Mouse (Mus musculus) v-Abl transformed pro-B cells (cell line): ENCODE data around the gene Tnfsfm13.

Experiments
- in situ Hi-C, 2 experiments: fragments of 400-800 bp; cut with MboI; formaldehyde crosslinking; loops; one replicate each; pipeline ENCODE4 v1.15.1; 2025; ENCODE audit not compliant: unreplicated experiment in 2 of 2

The Tnfsfm13 gene

GRCm38 (mm10) chr11:69684936-69685335 lies 11.0 kb downstream of the Tnfsfm13 start:
- in situ Hi-C loops: loop anchor here (5.0 to 25.0 kb wide), 3 partner anchors 192 to 527 kb away; partner anchors contain the start of genes Tmem95 (in 2 of the 2), Slc16a11 (in 1 of the 2) and Slc16a13 (in 1 of the 2)

GRCm38 (mm10) chr11:69684128-69684745 lies 11.7 kb downstream of the Tnfsfm13 start:
- in situ Hi-C loops: loop anchor here (5.0 to 25.0 kb wide), 3 partner anchors 193 to 528 kb away; partner anchors contain the start of genes Tmem95 (in 2 of the 2), Slc16a11 (in 1 of the 2) and Slc16a13 (in 1 of the 2)

GRCm38 (mm10) chr11:69683576-69683975 lies 12.3 kb downstream of the Tnfsfm13 start:
- in situ Hi-C loops: loop anchor here (5.0 to 25.0 kb wide), 3 partner anchors 194 to 529 kb away; partner anchors contain the start of genes Tmem95 (in 2 of the 2), Slc16a11 (in 1 of the 2) and Slc16a13 (in 1 of the 2)

- in situ Hi-C loops: loop anchor here (5.0 to 25.0 kb wide), 3 partner anchors 194 to 529 kb away; partner anchors contain the start of genes Tmem95 (in 2 of the 2), Slc16a11 (in 1 of the 2) and Slc16a13 (in 1 of the 2)
These were observed 12.9 kb downstream of the Tnfsfm13 start for GRCm38 (mm10) chr11:69682840-69683533.

GRCm38 (mm10) chr11:69682209-69682839 lies 13.6 kb downstream of the Tnfsfm13 start:
- in situ Hi-C loops: loop anchor here (5.0 to 25.0 kb wide), 3 partner anchors 195 to 530 kb away; partner anchors contain the start of genes Tmem95 (in 2 of the 2), Slc16a11 (in 1 of the 2) and Slc16a13 (in 1 of the 2)

- in situ Hi-C loops: loop anchor here (5.0 to 25.0 kb wide), 3 partner anchors 196 to 531 kb away; partner anchors contain the start of genes Tmem95 (in 2 of the 2), Slc16a11 (in 1 of the 2) and Slc16a13 (in 1 of the 2)
These were observed 14.3 kb downstream of the Tnfsfm13 start, which contains the start of gene Senp3 for GRCm38 (mm10) chr11:69681314-69682208. TSS of gene Senp3 (minus strand) at chr11:69682084.

GRCm38 (mm10) chr11:69680136-69680855 lies 15.6 kb downstream of the Tnfsfm13 start:
- in situ Hi-C loops: loop anchor here (5.0 to 25.0 kb wide), 3 partner anchors 197 to 532 kb away; partner anchors contain the start of genes Tmem95 (in 2 of the 2), Slc16a11 (in 1 of the 2) and Slc16a13 (in 1 of the 2)

- in situ Hi-C loops: loop anchor here in 1 of 2 experiments (25.0 kb wide), 1 partner anchor 533 kb away; the partner anchor contains the start of genes Slc16a11 and Slc16a13
These were observed 16.8 kb downstream of the Tnfsfm13 start for GRCm38 (mm10) chr11:69679144-69679543.

GRCm38 (mm10) chr11:69672211-69672706 lies 23.6 kb downstream of the Tnfsfm13 start, which contains the start of gene Eif4a1:
TSS of gene Eif4a1 (minus strand) at chr11:69672423.
- in situ Hi-C loops: loop anchor here in 1 of 2 experiments (5.0 kb wide), 2 partner anchors 85 to 250 kb away; partner anchors contain the start of genes Eif5a and Polr2a

GRCm38 (mm10) chr11:69671726-69672124 lies 24.2 kb downstream of the Tnfsfm13 start:
- in situ Hi-C loops: loop anchor here in 1 of 2 experiments (5.0 kb wide), 2 partner anchors 86 to 251 kb away; partner anchors contain the start of genes Eif5a and Polr2a

GRCm38 (mm10) chr11:69670786-69671725 lies 24.8 kb downstream of the Tnfsfm13 start:
- in situ Hi-C loops: loop anchor here in 1 of 2 experiments (5.0 kb wide), 2 partner anchors 86 to 251 kb away; partner anchors contain the start of genes Eif5a and Polr2a

- in situ Hi-C loops: no loop called here
These were observed 29.3 kb downstream of the Tnfsfm13 start for GRCm38 (mm10) chr11:69666665-69667005.

- in situ Hi-C loops: no loop called here
These were observed 29.8 kb downstream of the Tnfsfm13 start, which contains the start of gene Cd68 for GRCm38 (mm10) chr11:69665961-69666664. TSS of gene Cd68 (minus strand) at chr11:69666153.

- in situ Hi-C loops: no loop called here
These were observed 30.4 kb downstream of the Tnfsfm13 start for GRCm38 (mm10) chr11:69665457-69665960.

GRCm38 (mm10) chr11:69664841-69665240 lies 31.1 kb downstream of the Tnfsfm13 start:
- in situ Hi-C loops: no loop called here

- in situ Hi-C loops: no loop called here
These were observed 32.1 kb downstream of the Tnfsfm13 start for GRCm38 (mm10) chr11:69663795-69664194.
